19 mouse cellular contexts compared by ENCODE assay signal in the genomic region with DNA sequence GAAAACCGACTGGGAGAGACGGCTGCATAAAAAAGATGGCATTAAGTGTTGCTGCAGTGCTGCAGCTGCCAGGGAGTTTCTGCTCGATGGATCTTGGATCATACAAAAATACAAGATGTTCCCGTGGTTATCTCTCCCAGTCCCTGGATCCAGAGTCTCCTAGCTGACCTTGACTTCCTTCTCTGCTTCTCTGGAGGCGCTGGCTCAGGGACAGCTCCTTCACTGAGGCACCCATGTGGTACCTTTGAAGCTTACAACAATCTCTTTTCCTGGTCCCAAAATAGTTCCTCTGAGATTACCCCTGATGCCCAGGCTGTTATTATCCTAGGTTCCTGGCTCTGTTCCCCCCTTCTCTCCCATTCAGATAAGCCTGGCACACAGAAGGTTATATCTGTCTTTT.
DNase-seq lines count a peak whose midpoint lies in the region; ATAC-seq and TF ChIP-seq lines count a peak whose summit lies in the region.
"Had no signal": no experiment of that assay in that cellular context is flagged by ENCODE, and none has a peak within 500 bp of the region (broad histone marks: within the 10 kb centered on the region; RNA-seq: fewer than 3 reads in every experiment).

No protein-coding gene starts in this region.

- H3K4me3 ChIP-seq in kidney, adult 2 months (ENCODE audit: insufficient read depth, low read depth, low read length), result no peak overlapping the region
- H3K4me3 ChIP-seq: embryonic facial prominence, embryonic 15.5 days; forebrain, embryonic 13.5 days; gastrocnemius, adult 2 months; intestine, embryonic 15.5 days; lung, embryonic 15.5 days had no signal

- no peaks in the 10 kb centered on the region for H3K36me3 ChIP-seq in kidney, adult 2 months (ENCODE audit: control insufficient read depth, insufficient read depth, low read length)
- H3K36me3 ChIP-seq: embryonic facial prominence, embryonic 15.5 days; intestine, embryonic 15.5 days; lung, embryonic 15.5 days had no signal

- H3K4me1 ChIP-seq in kidney, adult 2 months (ENCODE audit: control insufficient read depth, insufficient read depth, low read length), result no peaks in the 10 kb centered on the region
- H3K4me1 ChIP-seq: embryonic facial prominence, embryonic 15.5 days; forebrain, embryonic 13.5 days; lung, embryonic 15.5 days had no signal

- H3K27ac ChIP-seq in kidney, adult 2 months (ENCODE audit: insufficient read depth, low read depth, low read length), result no peak overlapping the region
- H3K27ac ChIP-seq: embryonic facial prominence, embryonic 15.5 days; forebrain, embryonic 13.5 days; gastrocnemius, adult 2 months; intestine, embryonic 15.5 days; kidney, postnatal 0 days; lung, embryonic 15.5 days had no signal

- intact Hi-C loops in heart, postnatal 14 days (cut with DNase I), result loop anchor here (10.0 kb wide), 1 partner anchor 130 kb away; no protein-coding TSS in a partner anchor

- TF ChIP-seq CTCF in kidney, adult 2 months (conservative IDR thresholded peaks at IDR 0.05; ENCODE audit: insufficient read depth, insufficient read length, low read depth, low read length), result no peak

- WGBS in kidney, adult 2 months, result 77% methylated on average over 5 of the region's 5 CpGs

- no peak for TF ChIP-seq POLR2A in kidney, adult 2 months (IDR thresholded peaks at IDR 0.05; ENCODE audit: low read depth, low read length)

- no peak for DNase-seq in frontal cortex, postnatal 25 days (ENCODE audit: low spot score in 2 of 2)
- peak; percentile 68 for DNase-seq in brain, adult 2 months (ENCODE audit: low read depth, low spot score)
- DNase-seq in heart, adult 9 months (ENCODE audit: low spot score in 2 of 2), result peak; percentile 43 to 44
- peak; percentile 9 to 24 for DNase-seq in heart, postnatal 14 days
- DNase-seq in kidney, adult 2 months, result no peak
- no peak for DNase-seq in frontal cortex, postnatal 36 days (ENCODE audit: low spot score in 2 of 2)
- DNase-seq: cerebellum, adult 11 months; gastrocnemius, adult 2 months; liver; midbrain, embryonic 14.5 days; right cerebral cortex, postnatal 4 days; thymus, adult 2 months had no signal

- ATAC-seq in frontal cortex, adult (ENCODE audit: low TSS enrichment), result peak; percentile 50
- ATAC-seq in erythroid progenitor cell, adult 5-6 weeks (replicated peaks; ENCODE audit: low FRiP score, poor library complexity, severe bottlenecking), result no peak
- ATAC-seq: forebrain, embryonic 13.5 days; intestine, embryonic 15.5 days had no signal

- no peaks in the 10 kb centered on the region for H3K27me3 ChIP-seq in kidney, adult 2 months (replicated peaks; ENCODE audit: control insufficient read depth, insufficient read depth, low read length)
- H3K27me3 ChIP-seq: embryonic facial prominence, embryonic 15.5 days; forebrain, embryonic 13.5 days; intestine, embryonic 15.5 days; lung, embryonic 15.5 days had no signal

Comparison
In these comparisons a context has a peak if more than half of its experiments do, and no peak if none do; other contexts are left out.
1. DNase-seq: peak in brain, adult 2 months (single experiment), heart, adult 9 months (2 of 2) and heart, postnatal 14 days (2 of 2); none in frontal cortex, postnatal 25 days (0 of 2), kidney, adult 2 months (single experiment) and frontal cortex, postnatal 36 days (0 of 2).